Mouse (Mus musculus): Measurements from ENCODE around the gene Slco2a1.

GRCm38 (mm10) chr9:103032193-103032592, 43.7 kb downstream of the Slco2a1 start:
- TF ChIP-seq CTCF (conservative IDR thresholded peaks at IDR 0.05; ENCODE audit: low read length) (no peak), NANOG (IDR thresholded peaks at IDR 0.05; ENCODE audit: borderline replicate concordance, low read length) (no peak), POU5F1 (IDR thresholded peaks at IDR 0.05; ENCODE audit: borderline replicate concordance, low read length) (no peak)

Data from E14TG2a.4 (cell line).